Mouse (Mus musculus): ENCODE measurements at regions not wholly inside any gene's neighbourhood (a gene's known extent, or its start where the extent isn't known, plus 50 kb on each side); places are given as distances from the start of the nearest gene placed in this dataset.

DNA sequence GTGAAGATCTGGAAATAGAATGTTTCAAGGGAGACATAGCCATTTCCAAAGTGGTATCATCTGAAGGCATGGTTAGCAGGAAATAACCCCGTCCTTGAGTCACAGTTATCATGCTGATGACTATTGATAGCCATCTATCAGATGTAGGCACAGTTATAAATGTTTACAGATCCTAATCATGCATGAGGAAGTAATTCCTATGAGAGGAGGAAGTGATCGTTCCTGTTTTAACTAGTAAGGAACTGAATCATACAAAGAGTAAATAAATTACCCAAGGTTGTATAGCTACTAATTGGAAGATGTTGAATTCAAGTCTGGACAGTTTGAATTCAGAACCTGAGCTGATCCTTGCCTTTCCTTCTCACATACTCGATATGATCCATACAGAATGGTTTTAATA is 450.7 kb upstream of the Cwc22 start:
- TF ChIP-seq CTCF (IDR thresholded peaks at IDR 0.05), result no peak
- no peak for TF ChIP-seq EP300 (IDR thresholded peaks at IDR 0.05)

Measured in lung, postnatal 0 days (tissue).